Mouse (Mus musculus) stomach, postnatal 0 days (tissue): Measurements from ENCODE around the gene Lpar6.

Source experiments
- CTCF ChIP-seq: IDR thresholded peaks from 2 replicates; pipeline ENCODE4 v1.5.1; 2016; ENCODE audit warnings: antibody characterized with exemption, low read depth, mild to moderate bottlenecking, moderate library complexity
- EP300 ChIP-seq: optimal IDR thresholded peaks from 2 replicates; pipeline ENCODE3; 2016; ENCODE audit warnings: antibody characterized with exemption

- TF ChIP-seq CTCF = no peak
- TF ChIP-seq EP300 = no peak
These were observed 14.6 kb downstream of the Lpar6 start for GRCm38 (mm10) chr14:73252276-73252675.
